Mouse (Mus musculus) MEL (cell line): ENCODE results near the gene Atp6v1e2.

Experiments
- CHD1 ChIP-seq: IDR thresholded peaks from 2 replicates; pipeline ENCODE4 v1.6.1; 2012; ENCODE audit warnings: low read depth, mild to moderate bottlenecking, inconsistent platforms, low read length, improper control_type of control experiment
- CTCF ChIP-seq, 3 experiments: IDR thresholded peaks in 2 of 3; conservative IDR thresholded peaks in 1 of 3; 2 replicates each; pipeline ENCODE4 v1.5.1; 2011 to 2012; ENCODE audit warnings: low read length in 3 of 3, low read depth in 2 of 3, mild to moderate bottlenecking in 2 of 3, improper control_type of control experiment in 1 of 3, inconsistent platforms in 1 of 3, mixed read lengths in 1 of 3, moderate library complexity in 1 of 3; ENCODE audit not compliant: control insufficient read depth in 1 of 3, insufficient read depth in 1 of 3, poor library complexity in 1 of 3, severe bottlenecking in 1 of 3
- EP300 ChIP-seq, 2 experiments: IDR thresholded peaks; 2 replicates each; pipeline ENCODE4 v1.6.1; 2011; ENCODE audit warnings: improper control_type of control experiment in 2 of 2, low read length in 2 of 2, low read depth in 1 of 2, mild to moderate bottlenecking in 1 of 2
- KAT2A ChIP-seq: conservative IDR thresholded peaks from 2 replicates; pipeline ENCODE4 v1.6.1; 2012; ENCODE audit warnings: low read depth, low read length, improper control_type of control experiment, inconsistent platforms

GRCm38 (mm10) chr17:86997323-86997722 is 49.6 kb upstream of the Atp6v1e2 start:
- TF ChIP-seq CTCF (IDR thresholded peaks at IDR 0.05 in 2 of 3, conservative IDR thresholded peaks at IDR 0.05 in 1 of 3; ENCODE audit: control insufficient read depth in 1 of 3, insufficient read depth in 1 of 3, low read depth in 2 of 3, low read length in 3 of 3, poor library complexity in 1 of 3, severe bottlenecking in 1 of 3) (no peak), EP300 (IDR thresholded peaks at IDR 0.05; ENCODE audit: low read depth in 1 of 2, low read length in 2 of 2) (no peak), KAT2A (no peak), CHD1 (no peak)
